Mouse (Mus musculus): Measurements from ENCODE around the gene Lbh.

GRCm38 (mm10) chr17:72955534-72955933, 37.4 kb downstream of the Lbh start:
- TF ChIP-seq CTCF (IDR thresholded peaks at IDR 0.05; ENCODE audit: control insufficient read depth, insufficient read depth, insufficient replicate concordance, low read depth, low read length) (no peak), POLR2A (IDR thresholded peaks at IDR 0.05; ENCODE audit: control insufficient read depth, low read depth, low read length) (no peak)

All from testis, adult 2 months (tissue).